13 mouse cellular contexts compared by ENCODE assay signal in genomic region chrX:161375568-161375967, GRCm38 (mm10).
DNase-seq lines count a peak whose midpoint lies in the region; ATAC-seq and TF ChIP-seq lines count a peak whose summit lies in the region.
"Had no signal": no experiment of that assay in that cellular context is flagged by ENCODE, and none has a peak within 500 bp of the region (broad histone marks: within the 10 kb centered on the region; RNA-seq: fewer than 3 reads in every experiment).

No protein-coding gene starts in this region.

- no peak for TF ChIP-seq RAD21 in CH12.LX (IDR thresholded peaks at IDR 0.05; ENCODE audit: low read depth, low read length)

- TF ChIP-seq POLR2A in CH12.LX (IDR thresholded peaks at IDR 0.05; ENCODE audit: low read depth, low read length), result no peak

- H3K27ac ChIP-seq in kidney, postnatal 0 days, result no peak overlapping the region
- H3K27ac ChIP-seq in CH12.LX (ENCODE audit: insufficient read depth, low read depth), result no peak overlapping the region
- H3K27ac ChIP-seq in embryonic facial prominence, embryonic 11.5 days (replicated peaks; ENCODE audit: low read depth, low read length), result no peak overlapping the region
- H3K27ac ChIP-seq in midbrain, embryonic 10.5 days (replicated peaks), result no peak overlapping the region
- H3K27ac ChIP-seq: embryonic facial prominence, embryonic 12.5 days; hindbrain, embryonic 15.5 days; limb, embryonic 15.5 days; macrophage had no signal

- no peak overlapping the region for H3K4me3 ChIP-seq in kidney, postnatal 0 days (replicated peaks; ENCODE audit: low read depth, low read length)
- no peak overlapping the region for H3K4me3 ChIP-seq in CH12.LX (replicated peaks in 1 of 3; ENCODE audit: low read depth in 2 of 3, low read length in 2 of 3, poor library complexity in 1 of 3)
- no peak overlapping the region for H3K4me3 ChIP-seq in embryonic facial prominence, embryonic 11.5 days (ENCODE audit: low read depth, low read length)
- H3K4me3 ChIP-seq in midbrain, embryonic 10.5 days, result no peak overlapping the region
- H3K4me3 ChIP-seq: embryonic facial prominence, embryonic 12.5 days; hindbrain, embryonic 15.5 days; limb, embryonic 15.5 days had no signal

- no peak for TF ChIP-seq CTCF in kidney, postnatal 0 days (IDR thresholded peaks at IDR 0.05; ENCODE audit: low read depth)
- no peak for TF ChIP-seq CTCF in CH12.LX (conservative IDR thresholded peaks at IDR 0.05 in 1 of 2, IDR thresholded peaks at IDR 0.05 in 1 of 2; ENCODE audit: low read depth in 2 of 2, low read length in 2 of 2)

- H3K27me3 ChIP-seq in kidney, postnatal 0 days (ENCODE audit: insufficient read depth, low read length), result no peaks in the 10 kb centered on the region
- H3K27me3 ChIP-seq in CH12.LX (replicated peaks), result no peaks in the 10 kb centered on the region
- no peaks in the 10 kb centered on the region for H3K27me3 ChIP-seq in embryonic facial prominence, embryonic 11.5 days (ENCODE audit: control insufficient read depth, insufficient read depth, low read length)
- H3K27me3 ChIP-seq in midbrain, embryonic 10.5 days (ENCODE audit: low read depth, poor library complexity, severe bottlenecking), result peaks cover 82% of the 10 kb centered on the region
- H3K27me3 ChIP-seq: embryonic facial prominence, embryonic 12.5 days; limb, embryonic 15.5 days had no signal

- H3K79me2 ChIP-seq in CH12.LX (replicated peaks; ENCODE audit: control insufficient read depth, extremely low read depth, insufficient read depth, poor library complexity, severe bottlenecking), result no peaks in the 10 kb centered on the region

- DNase-seq in kidney, postnatal 0 days (ENCODE audit: low spot score), result peak; percentile 44
- no peak for DNase-seq in kidney, adult 9 months
- DNase-seq in CH12.LX (ENCODE audit: extremely low read depth) (peak; percentile 18), ZHBTc4 (ENCODE audit: low read depth, low spot score) (peak; percentile 13)
- DNase-seq in embryonic facial prominence, embryonic 11.5 days (ENCODE audit: low spot score), result peak; percentile 60
- DNase-seq in left cerebral cortex, adult 18-20 months (ENCODE audit: low spot score in 2 of 2), result no peak
- DNase-seq in midbrain, embryonic 10.5 days (ENCODE audit: low spot score), result no peak
- DNase-seq in layer of hippocampus, postnatal 25 days (ENCODE audit: extremely low spot score in 1 of 2, low spot score in 1 of 2), result no peak

- H3K4me2 ChIP-seq in kidney, postnatal 0 days (ENCODE audit: low read length), result no peak overlapping the region
- no peak overlapping the region for H3K4me2 ChIP-seq in CH12.LX (ENCODE audit: insufficient read depth, low read depth, poor library complexity, severe bottlenecking)
- H3K4me2 ChIP-seq in embryonic facial prominence, embryonic 11.5 days (ENCODE audit: low read depth, low read length), result no peak overlapping the region
- H3K4me2 ChIP-seq: embryonic facial prominence, embryonic 12.5 days; hindbrain, embryonic 15.5 days; limb, embryonic 15.5 days had no signal

- no peak for TF ChIP-seq EP300 in CH12.LX (IDR thresholded peaks at IDR 0.05; ENCODE audit: low read length)

- 68% methylated on average over 1 of the region's 1 CpGs for WGBS in kidney, postnatal 0 days
- WGBS in embryonic facial prominence, embryonic 11.5 days, result 60% methylated on average over 1 of the region's 1 CpGs
- WGBS in midbrain, embryonic 10.5 days, result 64% methylated on average over 1 of the region's 1 CpGs

- dilution Hi-C loops in CH12.LX (cut with MboI; ENCODE audit: extremely low pct_ligation_motif_present, extremely low pct_unique_long_range_greater_than_20kb, low sequenced_read_pairs), result no loop called here

- H3K4me1 ChIP-seq in kidney, postnatal 0 days (replicated peaks; ENCODE audit: insufficient read depth, low read length), result no peaks in the 10 kb centered on the region
- H3K4me1 ChIP-seq in CH12.LX (ENCODE audit: control insufficient read depth in 1 of 2, insufficient read depth in 2 of 2), result no peaks in the 10 kb centered on the region
- H3K4me1 ChIP-seq in embryonic facial prominence, embryonic 11.5 days (ENCODE audit: control insufficient read depth, insufficient read depth, low read length), result no peaks in the 10 kb centered on the region
- H3K4me1 ChIP-seq in midbrain, embryonic 10.5 days, result no peaks in the 10 kb centered on the region
- H3K4me1 ChIP-seq: embryonic facial prominence, embryonic 12.5 days; hindbrain, embryonic 15.5 days; limb, embryonic 15.5 days had no signal

- no peaks in the 10 kb centered on the region for H3K9me3 ChIP-seq in kidney, postnatal 0 days (replicated peaks; ENCODE audit: low read length)
- H3K9me3 ChIP-seq in CH12.LX (replicated peaks; ENCODE audit: low read length), result no peaks in the 10 kb centered on the region
- H3K9me3 ChIP-seq in embryonic facial prominence, embryonic 11.5 days (replicated peaks; ENCODE audit: control insufficient read depth, low read length), result no peaks in the 10 kb centered on the region
- no peaks in the 10 kb centered on the region for H3K9me3 ChIP-seq in midbrain, embryonic 10.5 days (replicated peaks)
- H3K9me3 ChIP-seq: embryonic facial prominence, embryonic 12.5 days; hindbrain, embryonic 15.5 days; limb, embryonic 15.5 days had no signal

- in situ Hi-C loops in CH12.LX (cut with MboI; ENCODE audit: low pct_ligation_motif_present, low pct_unique_long_range_greater_than_20kb, low sequenced_read_pairs), result loop anchor here (25.0 kb wide), 1 partner anchor 437 kb away; no protein-coding TSS in a partner anchor

- H3K9ac ChIP-seq in kidney, postnatal 0 days (ENCODE audit: low read depth, low read length), result no peak overlapping the region
- H3K9ac ChIP-seq in CH12.LX (ENCODE audit: insufficient read depth, low read depth), result no peak overlapping the region
- no peak overlapping the region for H3K9ac ChIP-seq in embryonic facial prominence, embryonic 11.5 days (replicated peaks; ENCODE audit: low read length)
- H3K9ac ChIP-seq: embryonic facial prominence, embryonic 12.5 days; hindbrain, embryonic 15.5 days; limb, embryonic 15.5 days had no signal

- no peaks in the 10 kb centered on the region for H3K36me3 ChIP-seq in kidney, postnatal 0 days (ENCODE audit: insufficient read depth, low read length)
- no peaks in the 10 kb centered on the region for H3K36me3 ChIP-seq in CH12.LX (replicated peaks in 1 of 2; ENCODE audit: control insufficient read depth in 1 of 2, insufficient read depth in 1 of 2, low read length in 1 of 2)
- no peaks in the 10 kb centered on the region for H3K36me3 ChIP-seq in embryonic facial prominence, embryonic 11.5 days (replicated peaks; ENCODE audit: control insufficient read depth, insufficient read depth, low read depth, low read length)
- no peaks in the 10 kb centered on the region for H3K36me3 ChIP-seq in midbrain, embryonic 10.5 days
- H3K36me3 ChIP-seq: embryonic facial prominence, embryonic 12.5 days; hindbrain, embryonic 15.5 days; limb, embryonic 15.5 days had no signal

- no peak for ATAC-seq in kidney, postnatal 0 days (replicated peaks; ENCODE audit: low FRiP score, low read depth)
- ATAC-seq in embryonic facial prominence, embryonic 11.5 days (replicated peaks; ENCODE audit: insufficient number of reproducible peaks, low FRiP score, low TSS enrichment, low read depth), result no peak
- ATAC-seq: forebrain, embryonic 16.5 days had no signal

TF ChIP-seq in CH12.LX, 34 proteins besides CTCF, POLR2A, EP300 and RAD21:
- no peak for TF ChIP-seq SIN3A (IDR thresholded peaks at IDR 0.05; ENCODE audit: low read length)
- no peak for TF ChIP-seq POLR2AphosphoS2 (IDR thresholded peaks at IDR 0.05; ENCODE audit: low read depth, low read length)
- TF ChIP-seq NRF1 (IDR thresholded peaks at IDR 0.05; ENCODE audit: low read depth, low read length), result no peak
- no peak for TF ChIP-seq MAX (IDR thresholded peaks at IDR 0.05; ENCODE audit: low read length)
- TF ChIP-seq TBP (conservative IDR thresholded peaks at IDR 0.05; ENCODE audit: low read depth, low read length), result no peak
- TF ChIP-seq MEF2A (IDR thresholded peaks at IDR 0.05; ENCODE audit: borderline replicate concordance, low read depth, low read length), result no peak
- no peak for TF ChIP-seq MYC (IDR thresholded peaks at IDR 0.05; ENCODE audit: low read depth, low read length)
TF ChIP-seq in CH12.LX: peak in this region for 0.

Comparison
In these comparisons a context has a peak if more than half of its experiments do, and no peak if none do; other contexts are left out.
1. DNase-seq: peak in kidney, postnatal 0 days (single experiment), CH12.LX (single experiment), ZHBTc4 (single experiment) and embryonic facial prominence, embryonic 11.5 days (single experiment); none in kidney, adult 9 months (single experiment), left cerebral cortex, adult 18-20 months (0 of 2), midbrain, embryonic 10.5 days (single experiment) and layer of hippocampus, postnatal 25 days (0 of 2).